Mouse (Mus musculus) testis, adult 2 months (tissue): ENCODE measurements around the gene Itpr2. TPM values are rescaled to one million over a fixed set of nuclear protein-coding genes. Genes with fewer than 3 reads are reported as not detected.

Source experiments
- H3K27ac ChIP-seq: fragments of 200-500 bp; 2 replicates; pipeline ENCODE4 v1.5.1; 2012; ENCODE audit warnings: low read depth, low read length; ENCODE audit not compliant: control insufficient read depth, insufficient read depth
- H3K27me3 ChIP-seq: fragments of 200-500 bp; 2 replicates; pipeline ENCODE4 v1.6.1; 2012; ENCODE audit warnings: mild to moderate bottlenecking, low read length, moderate library complexity; ENCODE audit not compliant: control insufficient read depth, insufficient read depth
- H3K36me3 ChIP-seq: fragments of 200-500 bp; 2 replicates; pipeline ENCODE4 v1.6.1; 2012; ENCODE audit warnings: mild to moderate bottlenecking, low read length; ENCODE audit not compliant: control insufficient read depth, insufficient read depth
- H3K4me1 ChIP-seq: fragments of 200-500 bp; 2 replicates; pipeline ENCODE4 v1.6.1; 2012; ENCODE audit warnings: low read length; ENCODE audit not compliant: control insufficient read depth, insufficient read depth
- H3K4me3 ChIP-seq: fragments of 200-500 bp; 2 replicates; pipeline ENCODE4 v1.5.1; 2012; ENCODE audit warnings: low read depth, mild to moderate bottlenecking, low read length, moderate library complexity, mixed read lengths; ENCODE audit not compliant: control insufficient read depth
- CTCF ChIP-seq: fragments of 200-500 bp; IDR thresholded peaks from 2 replicates; pipeline ENCODE4 v1.5.1; 2012; ENCODE audit warnings: low read depth, mild to moderate bottlenecking, inconsistent platforms, low read length, moderate library complexity; ENCODE audit not compliant: control insufficient read depth, insufficient read depth, insufficient replicate concordance
- POLR2A ChIP-seq: fragments of 200-500 bp; IDR thresholded peaks from 2 replicates; pipeline ENCODE4 v1.6.1; 2012; ENCODE audit warnings: low read depth, mild to moderate bottlenecking, inconsistent platforms, low read length, moderate library complexity; ENCODE audit not compliant: control insufficient read depth
- polyA plus RNA-seq: library from polyadenylated mRNA; depleted of rRNA; stranded (reverse); fragments of >200 nt; gene quantifications from 2 replicates; pipeline ENCODE4 v1.2.3, GENCODE M21; 2012

The Itpr2 gene
- polyA plus RNA-seq, 1 experiment: 6.9 TPM

DNA sequence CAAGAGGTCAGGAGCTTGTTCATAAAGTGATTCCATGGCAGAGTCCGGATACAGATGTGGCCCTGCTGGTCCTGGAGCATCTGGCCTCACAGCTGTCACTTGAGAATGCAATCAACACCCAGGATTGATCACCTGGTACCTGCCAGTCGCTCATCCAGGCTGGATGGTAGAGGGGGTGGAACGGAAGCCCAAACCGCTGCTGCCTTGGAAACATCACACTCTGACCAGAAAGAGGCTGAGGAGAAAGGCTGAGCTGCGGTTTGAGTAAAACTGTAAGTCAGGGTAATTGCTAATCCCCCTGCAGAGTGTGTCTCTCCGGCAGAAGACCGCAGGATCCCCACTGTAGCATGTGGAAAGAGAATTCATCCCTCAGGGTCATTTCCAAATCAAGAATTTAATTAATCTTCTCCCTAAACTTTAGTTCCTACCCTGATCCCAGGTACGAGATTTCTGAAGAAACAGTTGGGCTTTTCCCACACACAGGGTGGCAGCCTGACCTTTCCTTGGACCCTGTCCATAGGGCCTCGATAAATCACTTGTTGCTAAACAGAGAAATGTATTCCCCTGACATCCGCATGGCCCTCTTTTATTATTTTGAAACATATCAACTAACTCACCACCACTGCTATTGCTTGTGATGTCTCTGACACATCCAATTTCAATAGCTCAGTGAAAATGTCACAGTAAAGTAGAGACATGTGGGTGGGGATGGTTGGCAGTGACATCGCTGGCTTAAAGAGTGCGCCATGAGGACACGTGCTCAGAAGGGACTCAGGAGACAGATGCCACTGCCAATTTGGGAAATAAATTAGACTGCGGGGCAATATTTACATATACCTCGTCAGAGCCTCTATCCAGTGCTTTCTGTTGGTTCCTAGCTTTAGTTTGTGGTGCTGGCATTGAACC lies 418.7 kb downstream of the Itpr2 start:
- Histone ChIP-seq H3K27ac (no peak overlapping the region), H3K36me3 (no peaks in the 10 kb centered on the region), H3K4me3 (no peak overlapping the region), H3K4me1 (peaks cover 4% of the 10 kb centered on the region), H3K27me3 (no peaks in the 10 kb centered on the region)
- TF ChIP-seq POLR2A: no peak

DNA sequence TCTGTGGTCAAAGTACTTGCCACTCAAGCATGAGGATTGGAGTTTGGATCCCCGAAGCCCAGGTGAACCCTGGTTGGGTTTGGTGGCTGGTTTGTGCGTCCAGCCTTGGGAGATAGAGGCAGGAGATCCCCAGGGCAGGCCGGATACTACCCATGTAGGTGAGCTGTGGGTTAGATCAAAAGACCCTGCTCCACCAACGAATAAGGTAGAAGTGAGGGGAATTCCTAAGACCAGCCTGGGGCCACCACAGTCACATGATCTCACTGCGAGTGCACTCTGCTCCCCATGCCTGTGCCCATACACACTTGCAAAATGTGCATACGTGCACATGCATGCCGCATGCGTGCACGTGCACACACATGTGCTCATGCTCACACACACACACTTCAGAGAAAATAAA lies 419.5 kb downstream of the Itpr2 start:
- H3K27me3 ChIP-seq: no peaks in the 10 kb centered on the region
- H3K4me3 ChIP-seq: no peak overlapping the region
- H3K27ac ChIP-seq: no peak overlapping the region
- TF ChIP-seq CTCF (no peak), POLR2A (no peak)
- H3K4me1 ChIP-seq: peaks cover 6% of the 10 kb centered on the region
- no peaks in the 10 kb centered on the region for H3K36me3 ChIP-seq

DNA sequence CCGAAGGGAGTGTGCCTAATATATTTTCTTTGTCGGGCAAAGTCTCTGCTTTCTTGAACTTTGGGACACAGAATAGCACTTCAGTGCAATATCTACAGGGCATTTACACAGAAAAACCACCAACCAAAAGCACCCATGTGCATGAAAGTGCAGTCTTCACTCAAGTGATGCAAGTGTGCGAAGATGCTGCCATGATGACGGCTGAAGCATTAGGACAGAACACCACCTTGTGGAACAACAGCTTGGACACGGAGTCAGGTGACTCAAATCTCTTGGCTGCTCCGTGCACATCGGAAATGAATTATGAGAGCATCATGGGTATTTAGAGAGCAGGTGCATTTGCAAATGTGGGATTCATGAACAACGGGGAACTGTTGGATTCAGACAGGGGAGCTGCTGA lies 420.4 kb downstream of the Itpr2 start:
- TF ChIP-seq CTCF (no peak), POLR2A (no peak)
- peaks cover 6% of the 10 kb centered on the region for H3K4me1 ChIP-seq
- no peak overlapping the region for H3K4me3 ChIP-seq
- H3K36me3 ChIP-seq: no peaks in the 10 kb centered on the region
- H3K27ac ChIP-seq: no peak overlapping the region
- H3K27me3 ChIP-seq: no peaks in the 10 kb centered on the region

DNA sequence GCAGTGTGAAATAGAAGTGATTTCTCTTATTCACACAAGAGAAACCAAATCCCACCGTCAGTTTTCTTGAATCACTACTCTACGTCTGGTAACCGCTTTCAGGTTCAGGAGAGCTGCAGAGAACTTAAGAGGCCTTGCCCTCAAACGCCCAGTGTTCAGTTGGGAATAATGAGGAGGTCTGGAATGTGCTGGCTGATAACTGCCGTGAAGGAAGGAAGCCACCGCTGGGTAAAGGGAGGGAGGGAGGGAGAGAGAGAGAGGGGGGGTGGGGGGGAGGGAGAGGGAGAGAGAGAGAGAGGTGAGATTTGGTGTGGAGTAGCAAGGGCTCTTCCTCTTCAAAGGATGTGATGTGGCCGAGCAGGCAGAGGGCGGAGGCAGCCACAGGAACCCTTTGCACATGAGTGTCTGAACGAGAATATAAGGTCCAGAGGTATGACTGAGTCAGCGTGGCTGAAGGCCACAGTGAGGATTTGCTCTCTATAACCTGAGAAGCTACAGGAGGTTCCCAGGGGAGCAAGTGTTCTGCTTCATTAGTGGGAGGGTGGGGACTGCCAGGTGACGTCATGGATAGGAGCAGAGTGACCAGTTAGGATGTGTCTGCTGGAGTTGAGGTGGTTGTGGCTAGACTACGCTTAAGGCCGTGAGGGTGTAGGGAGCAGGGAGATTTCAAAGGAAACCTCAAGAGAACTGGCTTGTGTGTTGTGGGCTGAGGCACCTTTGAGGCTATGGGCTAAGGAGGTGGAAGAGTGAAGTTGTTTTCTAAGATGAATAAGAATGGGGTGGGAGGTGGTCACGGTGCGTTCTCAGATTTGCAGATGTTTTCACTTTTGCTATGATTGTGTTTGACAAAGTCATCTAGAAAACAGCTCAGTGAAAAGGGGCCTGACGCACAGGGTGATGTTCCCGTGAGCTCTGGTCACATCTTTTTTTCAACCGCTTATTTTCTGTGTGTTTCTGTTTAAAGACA lies 421.2 kb downstream of the Itpr2 start:
- H3K36me3 ChIP-seq: no peaks in the 10 kb centered on the region
- TF ChIP-seq POLR2A (no peak), CTCF (no peak)
- H3K27me3 ChIP-seq: no peaks in the 10 kb centered on the region
- H3K4me1 ChIP-seq: peaks cover 6% of the 10 kb centered on the region
- no peak overlapping the region for H3K4me3 ChIP-seq
- 0 out of 2 replicates have a peak overlapping the region, but pooled peaks have one; percentile 2 for H3K27ac ChIP-seq

- TF ChIP-seq POLR2A (no peak), CTCF (no peak)
- H3K27ac ChIP-seq: 0 out of 2 replicates have a peak overlapping the region, but pooled peaks have one; percentile 2
- peaks cover 6% of the 10 kb centered on the region for H3K4me1 ChIP-seq
- no peaks in the 10 kb centered on the region for H3K27me3 ChIP-seq
- H3K4me3 ChIP-seq: no peak overlapping the region
- no peaks in the 10 kb centered on the region for H3K36me3 ChIP-seq
Measured at GRCm38 (mm10) chr6:146079734-146080443, 422.1 kb downstream of the Itpr2 start.

DNA sequence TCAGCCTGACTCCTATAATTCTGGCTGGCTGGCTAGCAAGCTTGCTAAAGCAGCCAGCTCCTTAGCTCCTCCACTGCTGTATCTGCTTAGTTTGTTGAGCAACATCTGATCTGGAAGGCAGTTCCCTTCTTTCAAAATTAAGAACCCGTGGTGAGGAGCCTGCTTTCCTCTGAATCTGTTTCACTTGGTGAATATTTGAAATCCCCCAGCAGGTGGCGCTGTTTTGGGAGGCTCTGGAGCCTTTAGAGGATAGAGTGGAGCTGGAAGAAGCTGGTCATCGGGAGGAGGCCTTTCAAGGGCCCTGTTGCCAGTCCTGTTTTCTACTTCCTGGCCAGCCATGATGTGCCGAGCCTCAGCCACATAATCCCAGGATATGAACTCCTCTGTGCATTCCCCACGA lies 422.8 kb downstream of the Itpr2 start:
- no peak for TF ChIP-seq POLR2A
- peak; percentile 48; the same call in 1 of the 2 replicates for TF ChIP-seq CTCF
- Histone ChIP-seq H3K27ac (no peak overlapping the region), H3K36me3 (no peaks in the 10 kb centered on the region), H3K4me3 (no peak overlapping the region), H3K27me3 (no peaks in the 10 kb centered on the region), H3K4me1 (peaks cover 6% of the 10 kb centered on the region)
